Mouse (Mus musculus): ENCODE measurements around the gene Imp3.

- TF ChIP-seq CTCF (IDR thresholded peaks at IDR 0.05; ENCODE audit: low read depth) (no peak), EP300 (IDR thresholded peaks at IDR 0.05; ENCODE audit: low read depth) (no peak)
Measured at GRCm38 (mm10) chr9:56975199-56975598, 37.9 kb downstream of the Imp3 start.

All from liver, postnatal 0 days (tissue).